ENCODE assay signal across 17 mouse cellular contexts in genomic region chr1:167736793-167737192, GRCm38 (mm10). TPM values are rescaled to one million over a fixed set of nuclear protein-coding genes. Genes with fewer than 3 reads are reported as not detected.
DNase-seq lines count a peak whose midpoint lies in the region; ATAC-seq lines count a peak whose summit lies in the region.
"Had no signal": no experiment of that assay in that cellular context is flagged by ENCODE, and none has a peak within 500 bp of the region (broad histone marks: within the 10 kb centered on the region; RNA-seq: fewer than 3 reads in every experiment).

No protein-coding gene starts in this region.

- no peak overlapping the region for H3K27ac ChIP-seq in hindbrain, embryonic 16.5 days (ENCODE audit: low read depth, low read length)
- no peak overlapping the region for H3K27ac ChIP-seq in hindbrain, embryonic 12.5 days
- H3K27ac ChIP-seq in heart, embryonic 11.5 days (ENCODE audit: low read depth, low read length) = no peak overlapping the region
- H3K27ac ChIP-seq: limb, embryonic 13.5 days; macrophage; midbrain, embryonic 13.5 days had no signal

- WGBS in hindbrain, embryonic 16.5 days = 82% methylated on average over 3 of the region's 3 CpGs
- WGBS in hindbrain, embryonic 12.5 days = 79% methylated on average over 3 of the region's 3 CpGs
- WGBS in heart, embryonic 11.5 days (ENCODE audit: insufficient replicate concordance) = 77% methylated on average over 3 of the region's 3 CpGs

- peaks cover 2% of the 10 kb centered on the region for H3K27me3 ChIP-seq in hindbrain, embryonic 16.5 days (replicated peaks; ENCODE audit: control insufficient read depth, insufficient read depth, low read length)
- H3K27me3 ChIP-seq in hindbrain, embryonic 12.5 days = no peaks in the 10 kb centered on the region; the same call in none of the 2 replicates
- peaks cover 6% of the 10 kb centered on the region for H3K27me3 ChIP-seq in heart, embryonic 11.5 days (ENCODE audit: control insufficient read depth, insufficient read depth, low read length)
- H3K27me3 ChIP-seq: Patski had no signal

- no peak overlapping the region for H3K4me3 ChIP-seq in hindbrain, embryonic 16.5 days (ENCODE audit: low read length)
- no peak overlapping the region for H3K4me3 ChIP-seq in hindbrain, embryonic 12.5 days
- no peak overlapping the region for H3K4me3 ChIP-seq in heart, embryonic 11.5 days (ENCODE audit: low read depth, low read length)
- H3K4me3 ChIP-seq: limb, embryonic 13.5 days; midbrain, embryonic 13.5 days had no signal

- H3K9ac ChIP-seq in hindbrain, embryonic 16.5 days (ENCODE audit: low read depth, low read length) = no peak overlapping the region
- H3K9ac ChIP-seq in hindbrain, embryonic 12.5 days = no peak overlapping the region
- H3K9ac ChIP-seq in heart, embryonic 11.5 days (ENCODE audit: low read depth, low read length) = no peak overlapping the region
- H3K9ac ChIP-seq: limb, embryonic 13.5 days; midbrain, embryonic 13.5 days had no signal

- peak; percentile 50 to 56 for DNase-seq in cerebellum, postnatal 14 days
- no peak for DNase-seq in cerebellum, adult 11-12 months
- peak; percentile 22 to 35 for DNase-seq in layer of hippocampus, adult 18-20 months (ENCODE audit: low spot score in 2 of 2)
- DNase-seq in right cerebral cortex, postnatal 10 days (ENCODE audit: low spot score in 2 of 2) = peak; percentile 25 to 44
- DNase-seq: kidney, postnatal 25 days had no signal

- no peaks in the 10 kb centered on the region for H3K9me3 ChIP-seq in hindbrain, embryonic 16.5 days (ENCODE audit: control insufficient read depth, low read length)
- no peaks in the 10 kb centered on the region for H3K9me3 ChIP-seq in hindbrain, embryonic 12.5 days (replicated peaks)
- no peaks in the 10 kb centered on the region for H3K9me3 ChIP-seq in heart, embryonic 11.5 days (replicated peaks; ENCODE audit: control insufficient read depth, low read length)
- H3K9me3 ChIP-seq: limb, embryonic 13.5 days; midbrain, embryonic 13.5 days had no signal

- ATAC-seq in hindbrain, embryonic 16.5 days = peak; percentile 60; the same call in 1 of the 2 replicates
- ATAC-seq in hindbrain, embryonic 12.5 days (ENCODE audit: low FRiP score) = no peak
- ATAC-seq in activated CD4-positive, CD25-positive, alpha-beta regulatory T cell, adult 4 months = no peak
- ATAC-seq in heart, embryonic 11.5 days (replicated peaks; ENCODE audit: insufficient number of reproducible peaks, low FRiP score, low TSS enrichment) = no peak
- ATAC-seq: intestine, embryonic 16.5 days; midbrain, embryonic 13.5 days; Patski had no signal

- no peaks in the 10 kb centered on the region; the same call in 1 of the 2 replicates for H3K4me1 ChIP-seq in hindbrain, embryonic 16.5 days (ENCODE audit: control insufficient read depth, insufficient read depth, low read depth, low read length)
- H3K4me1 ChIP-seq in hindbrain, embryonic 12.5 days = peaks cover 5% of the 10 kb centered on the region
- H3K4me1 ChIP-seq in heart, embryonic 11.5 days (ENCODE audit: control insufficient read depth, insufficient read depth, low read length) = no peaks in the 10 kb centered on the region

- no peak overlapping the region for H3K4me2 ChIP-seq in hindbrain, embryonic 16.5 days (ENCODE audit: low read length)
- no peak overlapping the region for H3K4me2 ChIP-seq in hindbrain, embryonic 12.5 days (replicated peaks)
- no peak overlapping the region for H3K4me2 ChIP-seq in heart, embryonic 11.5 days
- H3K4me2 ChIP-seq: limb, embryonic 13.5 days; midbrain, embryonic 13.5 days had no signal

- H3K36me3 ChIP-seq in hindbrain, embryonic 16.5 days (ENCODE audit: control insufficient read depth, insufficient read depth, low read length) = no peaks in the 10 kb centered on the region
- no peaks in the 10 kb centered on the region for H3K36me3 ChIP-seq in hindbrain, embryonic 12.5 days
- H3K36me3 ChIP-seq in heart, embryonic 11.5 days (ENCODE audit: control insufficient read depth, insufficient read depth, low read length) = no peaks in the 10 kb centered on the region
- H3K36me3 ChIP-seq: limb, embryonic 13.5 days; midbrain, embryonic 13.5 days had no signal

RNA-seq across cellular contexts. Expression of gene Lmx1a, which starts 47.8 kb away (rescaled TPM):
- 7.0 and 7.1 TPM in 2 replicates for polyA plus RNA-seq in hindbrain, embryonic 16.5 days (2015; fragmentation: Nextera tagmentation; extraction: Ambion mirVana)
- polyA plus RNA-seq in hindbrain, embryonic 12.5 days (2016; fragmentation: Nextera tagmentation; extraction: Ambion mirVana) = 10.3 and 16.3 TPM in 2 replicates
- total RNA-seq in layer of hippocampus, adult 18-20 months (2021) = under 1 TPM in 1 of 2 experiments, not detected in 1; 0.10 TPM
- not detected for polyA plus RNA-seq in activated CD4-positive, CD25-positive, alpha-beta regulatory T cell, adult 4 months (2017; shearing (Covaris generic))
- 4.3 and 6.1 TPM in 2 replicates for polyA plus RNA-seq in heart, embryonic 11.5 days (2014; fragmentation: Nextera tagmentation; extraction: Ambion mirVana)
- total RNA-seq: common myeloid progenitor, adult 5-6 weeks; heart, adult 8-10 months; hematopoietic stem cell, adult 5-6 weeks had no signal
- polyA plus RNA-seq: macrophage had no signal
